Mouse (Mus musculus): Measurements from ENCODE around the gene Cdh4.

Gene Cdh4

DNA sequence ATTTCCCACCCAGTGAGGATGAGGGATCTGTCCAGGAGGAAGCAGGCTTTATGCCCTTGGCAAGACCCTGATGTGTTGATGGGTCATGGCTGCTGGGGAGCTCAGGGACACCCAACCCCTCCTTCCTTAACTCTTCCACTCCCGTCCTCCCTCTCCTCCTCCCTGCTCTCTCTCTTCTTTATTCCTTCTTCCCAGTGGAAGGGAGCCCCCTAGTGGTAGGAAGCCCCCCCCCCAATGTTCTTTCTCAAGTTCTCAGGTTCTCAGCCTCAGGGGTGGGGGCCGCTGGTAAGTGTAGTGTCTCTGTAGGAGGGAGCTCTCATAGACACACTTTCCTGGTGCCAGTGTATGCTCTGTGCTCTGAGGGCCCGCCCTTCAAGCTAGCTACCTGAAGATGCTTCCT, 421.0 kb downstream of the Cdh4 start:
- DNase-seq (ENCODE audit: low spot score in 2 of 2) = no peak

GRCm38 (mm10) chr2:179865097-179865496, 422.9 kb downstream of the Cdh4 start:
- DNase-seq (ENCODE audit: low spot score in 2 of 2) = no peak

DNA sequence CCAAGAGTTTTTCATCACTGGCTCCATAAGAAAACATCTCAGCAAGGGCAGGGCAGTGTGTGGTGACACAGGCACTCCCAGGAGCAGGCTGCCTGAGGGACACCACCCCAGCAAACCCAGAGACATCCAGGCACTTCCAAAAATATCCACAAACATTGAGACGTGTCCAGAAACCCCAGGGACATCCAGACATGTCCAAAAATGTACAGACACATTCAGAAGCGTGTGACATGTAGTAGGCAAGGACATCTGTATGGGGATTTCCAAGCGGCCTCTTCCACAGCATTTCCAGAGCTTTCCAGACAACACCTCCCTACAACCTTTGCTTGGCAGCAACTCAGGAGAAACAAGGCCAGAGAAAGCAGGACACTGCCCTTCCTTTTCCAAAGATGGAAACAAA, 425.4 kb downstream of the Cdh4 start:
- no peak for DNase-seq (ENCODE audit: low spot score in 2 of 2)

GRCm38 (mm10) chr2:179869871-179870270, 427.6 kb downstream of the Cdh4 start:
- DNase-seq (ENCODE audit: low spot score in 2 of 2) = no peak

- DNase-seq (ENCODE audit: low spot score in 2 of 2) = no peak
Observed at GRCm38 (mm10) chr2:179872724-179873123, 430.5 kb downstream of the Cdh4 start.

DNA sequence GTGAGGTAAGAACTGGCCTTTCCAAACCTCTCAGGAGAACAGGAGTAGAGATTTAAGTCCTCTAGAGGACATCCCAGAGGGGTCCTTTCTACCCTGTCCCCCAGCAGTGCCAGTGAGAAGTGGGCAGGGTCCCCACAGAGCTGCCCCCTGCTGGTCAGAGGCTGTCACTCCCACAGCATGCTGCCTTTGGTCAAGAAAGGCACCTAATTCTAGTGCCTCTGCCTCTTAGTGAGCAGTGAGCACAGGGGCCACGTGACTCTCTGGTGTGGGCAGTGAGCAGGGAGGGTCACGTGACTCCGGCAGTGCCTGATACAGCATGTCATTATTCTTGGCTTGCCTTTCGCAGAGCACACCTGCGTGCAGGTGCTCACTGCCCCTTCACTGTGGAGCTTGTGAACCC, 431.1 kb downstream of the Cdh4 start:
- DNase-seq (ENCODE audit: low spot score in 2 of 2) = no peak

DNA sequence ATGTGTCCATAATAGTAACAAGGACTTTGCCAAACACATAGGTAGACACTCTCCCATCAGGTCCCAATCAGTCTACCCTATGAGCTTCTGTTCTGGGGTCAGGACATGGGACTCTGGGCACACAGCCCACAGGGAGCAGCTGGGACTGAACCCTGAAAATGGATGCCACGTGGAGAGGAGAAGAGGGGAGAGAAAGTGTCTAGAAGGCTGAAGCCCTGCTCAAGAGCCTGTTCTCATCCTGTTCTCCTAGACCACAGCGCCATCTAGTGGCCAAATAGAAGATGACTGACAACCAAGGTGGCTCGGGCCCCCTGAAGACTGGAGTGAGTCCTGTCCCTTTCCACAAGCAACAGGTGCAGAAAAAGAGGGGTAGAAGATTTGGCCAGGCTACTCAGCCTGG, 432.9 kb downstream of the Cdh4 start:
- DNase-seq (ENCODE audit: low spot score in 2 of 2) = peak; percentile 5 to 27

- DNase-seq (ENCODE audit: low spot score in 2 of 2) = no peak
Observed at GRCm38 (mm10) chr2:179877551-179878215, 435.5 kb downstream of the Cdh4 start.

- no peak for DNase-seq (ENCODE audit: low spot score in 2 of 2)
Observed at GRCm38 (mm10) chr2:179884561-179884960, 442.3 kb downstream of the Cdh4 start.

DNA sequence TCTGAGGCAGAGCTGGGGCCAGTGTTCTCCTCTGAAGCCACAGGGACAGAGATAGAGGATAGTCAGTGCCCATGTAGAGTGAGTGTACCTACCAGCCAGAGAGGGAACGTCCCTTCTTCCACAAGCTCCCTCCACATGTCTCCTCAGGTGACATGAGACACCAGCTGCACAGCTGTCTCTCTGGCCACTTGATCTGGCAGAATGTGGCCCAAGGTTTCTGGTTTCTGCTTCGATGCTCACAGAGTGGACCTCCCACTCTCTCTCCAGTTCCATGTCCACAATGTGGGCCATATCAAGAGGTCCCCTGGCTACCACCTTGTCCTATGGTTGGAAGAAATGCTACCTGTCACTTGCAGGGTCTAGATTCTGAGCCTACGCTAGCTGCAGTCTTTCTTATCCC, 448.8 kb downstream of the Cdh4 start:
- DNase-seq (ENCODE audit: low spot score in 2 of 2) = no peak

GRCm38 (mm10) chr2:179896949-179897348, 454.7 kb downstream of the Cdh4 start:
- DNase-seq (ENCODE audit: low spot score in 2 of 2) = no peak

DNA sequence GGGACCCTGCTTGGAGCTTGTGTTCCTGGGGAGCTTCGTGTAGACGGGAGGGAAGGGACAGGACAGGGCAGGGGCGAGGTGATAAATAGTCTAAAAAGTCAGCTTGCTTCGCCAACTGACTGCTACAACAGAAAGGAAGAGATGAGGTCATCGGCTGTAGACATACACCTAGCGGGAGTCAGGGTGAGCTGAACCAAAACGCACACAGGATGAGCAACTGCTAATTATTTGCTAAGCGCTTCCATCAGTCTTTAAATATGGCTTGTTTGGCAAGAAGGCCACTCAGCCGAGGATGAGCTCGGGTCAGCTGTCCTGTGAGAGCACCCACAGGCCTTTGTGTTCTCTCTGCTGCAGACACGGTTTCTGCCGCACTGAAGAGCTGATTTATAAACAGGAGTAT, 470.7 kb downstream of the Cdh4 start:
- no peak for DNase-seq (ENCODE audit: low spot score in 2 of 2)

DNA sequence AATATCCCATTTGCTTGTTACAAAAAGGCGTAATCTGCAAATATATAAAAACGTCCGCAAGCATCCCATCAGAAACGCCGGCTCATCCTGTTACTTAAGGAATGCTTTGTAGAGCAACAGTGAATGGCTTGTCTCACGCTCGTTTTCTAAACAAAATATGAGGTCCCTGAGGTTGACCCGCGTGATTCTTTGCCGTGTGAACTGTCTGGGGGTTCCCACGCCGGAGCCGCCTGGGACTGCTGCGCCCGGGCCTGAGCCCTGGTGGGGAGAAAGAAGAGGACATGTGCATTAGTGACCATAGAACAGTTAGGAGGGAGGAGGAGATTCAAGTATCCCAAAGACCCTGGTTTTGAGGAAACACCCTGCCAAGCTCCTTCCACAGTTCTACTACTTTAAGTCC, 471.1 kb downstream of the Cdh4 start:
- no peak for DNase-seq (ENCODE audit: low spot score in 2 of 2)

- DNase-seq (ENCODE audit: low spot score in 2 of 2) = no peak
Observed at GRCm38 (mm10) chr2:179914246-179914645, 472.0 kb downstream of the Cdh4 start.

DNA sequence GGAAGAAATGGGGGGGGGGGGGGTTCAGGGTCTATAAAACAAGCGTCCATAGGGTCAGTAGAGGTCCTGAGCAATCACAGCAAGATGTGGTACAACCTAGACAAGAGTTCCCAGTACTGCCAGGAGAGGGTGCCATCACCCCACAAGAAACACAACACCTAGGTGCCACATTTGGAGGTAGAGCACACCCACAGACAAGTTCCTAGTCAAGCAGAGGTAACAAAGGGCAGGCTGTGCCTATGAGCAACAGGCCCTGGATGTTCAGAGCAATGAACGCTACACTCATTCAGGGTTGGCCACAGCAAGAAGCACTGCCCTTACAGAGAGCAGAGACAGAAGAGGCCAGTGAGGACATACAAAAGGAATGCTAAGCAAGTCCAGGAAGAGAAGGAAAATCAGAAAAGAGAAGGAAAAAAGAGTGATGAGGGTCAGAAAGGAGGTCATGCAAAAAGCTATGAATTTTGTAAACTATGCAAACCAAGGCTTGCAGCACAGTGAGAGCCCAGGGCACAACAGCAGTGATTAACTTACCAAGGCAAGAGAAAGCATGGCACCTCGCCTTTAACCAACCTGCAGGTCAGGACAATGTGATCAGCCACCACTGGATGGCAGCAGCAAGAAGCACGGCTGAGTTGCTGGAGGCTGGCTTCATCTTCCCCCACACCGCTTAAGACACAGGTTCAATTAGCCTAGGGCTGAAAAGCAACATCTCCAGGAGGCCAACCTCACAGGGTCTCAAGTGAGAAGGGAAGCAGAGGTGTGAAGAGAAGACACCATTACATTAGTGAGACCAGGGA, 474.8 kb downstream of the Cdh4 start:
- DNase-seq (ENCODE audit: low spot score in 2 of 2) = peak; percentile 56 to 63

DNA sequence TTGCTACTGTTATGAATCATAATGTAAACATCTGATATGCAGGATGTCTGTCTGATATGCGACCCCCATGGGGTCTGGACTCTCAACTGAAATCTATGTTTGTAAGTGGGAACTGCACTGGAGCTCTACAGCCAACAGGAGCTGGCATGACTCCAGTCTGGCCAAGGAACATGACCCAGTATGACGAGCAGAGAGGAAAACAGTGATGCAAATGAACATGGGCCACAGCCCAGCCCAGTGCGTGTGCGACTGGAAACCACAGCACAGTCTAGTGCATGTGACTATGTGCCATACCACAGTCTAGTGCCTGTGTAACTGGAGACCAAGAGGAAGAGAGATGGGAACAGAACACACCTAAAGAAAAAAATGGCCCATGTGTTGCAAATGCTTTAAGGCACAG, 477.8 kb downstream of the Cdh4 start:
- no peak for DNase-seq (ENCODE audit: low spot score in 2 of 2)

GRCm38 (mm10) chr2:179921021-179921653, 478.9 kb downstream of the Cdh4 start:
- no peak for DNase-seq (ENCODE audit: low spot score in 2 of 2)

GRCm38 (mm10) chr2:179924038-179924437, 481.8 kb downstream of the Cdh4 start:
- no peak for DNase-seq (ENCODE audit: low spot score in 2 of 2)

DNA sequence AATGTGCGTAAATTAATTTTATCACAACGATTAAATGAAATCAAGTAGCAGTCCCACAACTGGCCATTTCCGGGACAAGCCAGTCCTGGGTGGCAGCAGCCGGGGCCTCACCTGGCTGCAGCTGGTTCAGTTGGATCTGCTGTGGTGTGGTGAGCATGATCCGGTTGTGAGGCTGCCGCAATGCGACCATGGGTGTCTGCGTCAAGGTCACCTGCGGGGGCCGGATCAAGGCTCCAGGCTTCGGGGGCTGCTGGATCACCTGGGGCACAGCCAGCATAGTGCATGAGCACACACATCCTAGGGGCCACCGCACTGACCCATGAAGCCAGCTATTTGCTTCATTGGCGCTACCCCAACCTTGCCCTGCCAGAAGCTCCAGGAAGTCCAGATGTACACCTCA, 486.9 kb downstream of the Cdh4 start:
- DNase-seq (ENCODE audit: low spot score in 2 of 2) = no peak

GRCm38 (mm10) chr2:179931741-179932140, 489.5 kb downstream of the Cdh4 start:
- DNase-seq (ENCODE audit: low spot score in 2 of 2) = no peak

DNA sequence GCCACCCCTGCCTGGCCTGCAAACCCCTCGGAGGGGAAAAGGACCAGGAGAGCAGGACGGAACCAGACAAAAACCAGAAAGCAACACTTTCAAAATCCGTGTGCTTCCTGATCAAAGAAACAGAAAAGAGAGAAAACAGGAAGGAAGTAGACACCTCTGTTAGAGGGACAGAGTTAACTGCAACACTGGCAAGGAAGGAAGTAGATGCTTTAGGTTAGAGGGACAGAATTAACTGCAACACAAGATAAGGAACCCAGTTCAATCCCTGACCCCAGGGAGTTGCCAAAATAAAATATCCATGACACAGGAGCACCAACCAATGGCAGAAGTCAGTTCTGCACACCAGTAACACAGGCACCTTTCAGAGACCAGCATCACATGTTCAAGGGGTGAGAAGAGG, 491.9 kb downstream of the Cdh4 start:
- no peak for DNase-seq (ENCODE audit: low spot score in 2 of 2)

DNA sequence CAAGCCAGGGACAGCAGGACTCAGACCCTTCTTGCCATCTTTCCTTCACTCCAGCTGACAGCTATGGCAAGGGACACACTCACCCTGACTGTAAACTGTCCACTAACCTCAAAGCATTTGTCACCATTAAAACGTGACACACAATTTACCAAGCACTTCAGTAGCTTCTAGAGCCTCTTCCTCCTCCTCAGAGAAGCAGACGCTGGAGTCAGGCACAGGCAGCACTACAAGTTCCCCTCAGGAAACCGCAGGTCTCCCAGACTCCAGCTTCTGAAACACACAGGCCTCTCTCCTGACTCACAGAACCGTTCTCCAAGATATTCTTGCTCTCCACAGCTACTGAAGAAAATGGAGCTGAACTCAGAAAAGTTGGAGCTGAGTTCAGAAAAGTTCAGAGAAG, 494.9 kb downstream of the Cdh4 start:
- DNase-seq (ENCODE audit: low spot score in 2 of 2) = no peak

DNA sequence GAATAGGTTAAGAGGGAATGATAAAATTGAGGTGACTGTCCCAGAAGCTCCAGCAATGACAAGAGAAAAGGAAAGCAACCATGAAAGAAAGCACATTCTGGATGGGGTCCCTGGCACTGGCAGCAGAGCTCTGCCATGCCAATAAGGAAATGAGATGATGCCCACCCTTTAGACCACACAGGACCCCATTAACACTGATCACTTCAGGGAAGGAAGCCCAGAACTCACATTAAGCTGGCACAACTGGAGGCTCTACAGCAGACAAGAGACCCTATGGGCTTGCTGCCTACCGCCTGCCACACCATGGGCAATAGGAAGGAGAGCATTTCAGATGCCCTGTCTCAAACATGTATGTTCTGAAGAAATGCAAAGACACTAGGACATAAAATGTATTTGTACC, 499.5 kb downstream of the Cdh4 start:
- no peak for DNase-seq (ENCODE audit: low spot score in 2 of 2)

Data from spleen, postnatal 36 days (tissue).